Mouse (Mus musculus): Measurements from ENCODE around the gene Hhat.

DNA sequence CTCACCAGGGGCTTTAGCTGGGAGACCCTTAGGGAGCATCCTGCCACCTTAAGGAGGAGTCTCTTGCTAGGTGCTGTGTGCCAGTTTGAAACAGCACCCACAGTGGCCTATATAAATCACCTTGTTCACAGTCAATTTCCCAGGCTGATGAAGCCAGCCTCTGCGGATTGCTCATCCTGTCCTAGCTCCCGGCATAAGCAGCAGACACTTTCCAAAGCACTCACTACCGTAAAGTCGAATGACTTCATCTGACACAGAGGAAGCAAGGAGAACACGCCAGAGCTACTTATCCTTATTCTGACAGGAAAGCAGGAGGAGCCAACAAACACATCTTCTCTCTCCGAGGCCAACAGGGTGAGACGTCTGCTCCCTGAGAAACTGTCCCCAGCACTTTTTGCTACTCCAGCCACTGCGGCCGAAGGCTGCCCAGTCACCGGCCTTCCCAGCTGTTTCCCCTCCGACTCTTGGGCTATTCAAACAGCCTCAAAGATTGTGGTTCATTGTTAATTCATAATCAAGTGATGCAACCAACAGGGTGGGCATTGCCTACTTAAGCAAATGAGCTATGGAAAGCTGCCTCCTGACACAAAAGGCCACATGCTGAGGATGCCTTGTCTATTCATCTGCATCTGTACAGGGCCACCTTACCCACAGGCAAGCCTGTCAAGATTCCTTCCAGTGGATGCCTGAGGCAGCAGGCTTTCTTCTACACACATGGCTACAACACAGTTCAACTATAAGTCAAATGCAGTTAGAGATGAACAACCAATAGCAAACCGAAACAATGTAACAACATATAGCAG is 248.4 kb downstream of the Hhat start:
- TF ChIP-seq CTCF (IDR thresholded peaks at IDR 0.05; ENCODE audit: low read depth) (no peak), EP300 (IDR thresholded peaks at IDR 0.05; ENCODE audit: low read depth) (no peak)

All from heart, postnatal 0 days (tissue).